Mouse (Mus musculus): ENCODE data around the gene Hoxd1.

DNA sequence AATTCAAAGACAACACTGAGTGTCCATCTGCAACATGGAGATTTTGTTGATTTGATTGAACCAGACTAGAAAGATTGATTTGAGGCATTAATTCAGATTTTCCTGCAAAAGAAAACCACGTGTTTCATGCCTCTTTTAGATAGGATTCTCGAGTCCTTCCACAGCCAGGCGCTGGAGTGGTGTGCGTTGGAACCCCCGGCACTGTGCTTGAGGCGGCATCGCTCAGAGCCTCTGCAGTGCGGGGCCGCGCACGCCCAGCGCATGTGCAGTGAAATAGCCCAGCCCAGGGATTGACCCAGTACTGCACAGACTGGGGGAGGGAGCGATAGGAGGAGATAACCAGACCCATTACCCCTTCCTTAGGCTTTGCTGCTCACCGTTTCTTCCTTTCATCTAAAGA is 47.9 kb upstream of the Hoxd1 start:
- TF ChIP-seq EP300 (optimal IDR thresholded peaks at IDR 0.05) (no peak), CTCF (IDR thresholded peaks at IDR 0.05; ENCODE audit: low read depth) (no peak)
